Mouse (Mus musculus): ENCODE results near the gene Aasdh.

DNA sequence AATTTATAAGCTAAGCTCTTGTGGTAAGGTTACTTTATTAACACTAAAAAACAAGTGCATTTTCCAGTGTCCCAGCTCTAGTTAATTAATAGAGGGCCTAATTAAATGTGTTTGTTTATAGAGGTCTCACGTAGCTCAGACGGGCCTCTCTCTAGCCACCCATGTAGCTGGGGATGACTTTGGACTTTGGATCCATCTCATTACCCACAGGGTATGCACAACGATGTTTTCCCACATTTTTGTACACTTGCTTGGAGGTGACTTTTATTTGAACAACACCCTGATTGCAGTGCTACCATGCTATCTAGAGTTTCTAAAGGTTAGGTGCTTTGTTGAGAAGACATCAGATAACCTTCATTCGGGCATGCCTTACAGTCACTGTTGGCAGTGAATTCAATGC, 37.2 kb upstream of the Aasdh start:
- TF ChIP-seq GATA1 (IDR thresholded peaks at IDR 0.05; ENCODE audit: borderline replicate concordance, low read length) (no peak), FLI1 (IDR thresholded peaks at IDR 0.05; ENCODE audit: low read length) (no peak)

Data from megakaryocyte, embryonic 14.5 days (primary cell).